Mouse (Mus musculus) stomach, embryonic 15.5 days (tissue): ENCODE data around the gene Asic2. TPM values are rescaled to one million over a fixed set of nuclear protein-coding genes. Genes with fewer than 3 reads are reported as not detected.
A peak's percentile ranks its signal among the peaks of the same experiment; 100 is the strongest.
"Not testable (repeated sequence)": the region's sequence is repeated elsewhere in the genome, so short reads cannot be mapped to it uniquely, and the experiment has no call there.

ENCODE experiments used
- ATAC-seq: fragments of 200-750 bp; cut with Nextera tagmentation; 2 replicates; pipeline ENCODE4 v1.8.0; 2017; ENCODE audit warnings: low read depth, moderate number of reproducible peaks, moderate TSS enrichment; ENCODE audit not compliant: insufficient read depth, low FRiP score
- H3K27ac ChIP-seq: fragments of 300-500 bp; sonication (generic); 2 replicates; pipeline ENCODE4 v1.5.1; 2015; ENCODE audit warnings: mild to moderate bottlenecking, inconsistent platforms
- H3K27me3 ChIP-seq: fragments of 300-500 bp; sonication (generic); replicated peaks from 2 replicates; pipeline ENCODE4 v1.6.1; 2015; ENCODE audit warnings: inconsistent platforms
- H3K36me3 ChIP-seq: fragments of 300-500 bp; sonication (generic); 2 replicates; pipeline ENCODE4 v1.6.1; 2015; ENCODE audit warnings: inconsistent platforms
- H3K4me1 ChIP-seq: fragments of 300-500 bp; sonication (generic); 2 replicates; pipeline ENCODE4 v1.6.1; 2015; ENCODE audit warnings: inconsistent platforms
- H3K4me2 ChIP-seq: fragments of 300-500 bp; sonication (generic); 2 replicates; pipeline ENCODE4 v1.6.1; 2015; ENCODE audit warnings: mild to moderate bottlenecking, inconsistent platforms
- H3K4me3 ChIP-seq: fragments of 300-500 bp; sonication (generic); replicated peaks from 2 replicates; pipeline ENCODE4 v1.5.1; 2015; ENCODE audit warnings: inconsistent platforms
- H3K9ac ChIP-seq: fragments of 300-500 bp; sonication (generic); 2 replicates; pipeline ENCODE4 v1.6.1; 2015; ENCODE audit warnings: inconsistent platforms
- H3K9me3 ChIP-seq: fragments of 300-500 bp; sonication (generic); 2 replicates; pipeline ENCODE4 v1.6.1; 2016; ENCODE audit warnings: inconsistent platforms
- WGBS: fragments of 180-500 bp; shearing (Covaris S2); methylation state at CpG from one replicate; pipeline ENCODE4 v1.1.7; 2015; 5-methylcytosine and 5-hydroxymethylcytosine counted together
- polyA plus RNA-seq: library from polyadenylated mRNA; unstranded; fragments of >200 nt; fragmentation: Nextera tagmentation; extraction: Ambion mirVana; gene quantifications from 2 replicates; pipeline ENCODE4 v1.2.1, GENCODE M21; 2015

Gene Asic2
- polyA plus RNA-seq, 1 experiment from 2014 or later = 0.65 TPM

DNA sequence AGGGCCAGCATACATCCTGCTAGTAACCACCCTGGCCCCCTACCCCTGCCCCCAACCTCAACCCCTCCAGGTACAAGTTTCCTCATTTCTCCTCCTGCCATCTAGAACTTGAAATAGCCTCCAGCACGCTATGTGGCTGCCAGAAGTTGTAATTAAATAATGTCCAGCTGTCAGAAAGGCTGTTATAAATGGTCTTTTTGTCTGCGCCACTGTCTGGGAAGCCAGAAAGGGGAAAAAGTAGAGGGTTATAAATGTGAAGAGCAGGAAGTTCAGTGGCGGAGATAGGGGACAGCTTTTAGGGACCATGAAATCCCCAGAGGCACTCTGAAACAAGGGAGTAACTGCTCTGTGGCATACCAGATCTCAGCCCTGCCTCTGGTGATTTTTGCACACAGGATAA, 678.2 kb downstream of the Asic2 start:
- 29% methylated on average over 3 of the region's 3 CpGs for WGBS
- H3K9ac ChIP-seq = no peak overlapping the region

DNA sequence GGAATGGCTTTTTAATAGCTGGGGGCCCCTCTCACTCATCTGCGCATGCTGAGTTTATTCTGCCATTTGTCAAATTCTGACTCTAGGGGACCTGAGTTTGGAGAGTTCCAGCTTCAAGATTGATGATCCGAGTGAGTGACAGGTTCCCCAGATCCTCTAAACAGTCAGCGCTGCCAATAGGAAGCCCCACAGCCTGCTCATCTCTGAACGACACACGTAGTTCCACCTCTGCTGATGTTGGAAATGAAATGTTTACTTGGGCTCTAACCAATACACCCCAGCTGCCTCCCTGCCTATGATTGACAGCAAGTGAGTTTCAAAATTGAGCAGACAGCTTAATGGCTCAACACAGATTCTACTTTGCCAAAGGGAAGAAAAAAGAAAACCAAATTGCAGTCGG, 685.1 kb downstream of the Asic2 start:
- Histone ChIP-seq H3K36me3 (no peaks in the 10 kb centered on the region), H3K9me3 (no peaks in the 10 kb centered on the region), H3K4me3 (no peak overlapping the region), H3K4me1 (no peaks in the 10 kb centered on the region), H3K27me3 (no peaks in the 10 kb centered on the region; the same call in 1 of the 2 replicates), H3K27ac (no peak overlapping the region), H3K9ac (no peak overlapping the region), H3K4me2 (no peak overlapping the region)
- WGBS = 24% methylated on average over 6 of the region's 6 CpGs
- ATAC-seq = no peak

More for the DNA sequence above, 678.2 kb downstream of the Asic2 start:
- Histone ChIP-seq H3K4me1 (no peaks in the 10 kb centered on the region), H3K4me2 (no peak overlapping the region), H3K4me3 (no peak overlapping the region), H3K9me3 (no peaks in the 10 kb centered on the region), H3K27me3 (no peaks in the 10 kb centered on the region), H3K36me3 (no peaks in the 10 kb centered on the region), H3K27ac (no peak overlapping the region)
- no peak for ATAC-seq

DNA sequence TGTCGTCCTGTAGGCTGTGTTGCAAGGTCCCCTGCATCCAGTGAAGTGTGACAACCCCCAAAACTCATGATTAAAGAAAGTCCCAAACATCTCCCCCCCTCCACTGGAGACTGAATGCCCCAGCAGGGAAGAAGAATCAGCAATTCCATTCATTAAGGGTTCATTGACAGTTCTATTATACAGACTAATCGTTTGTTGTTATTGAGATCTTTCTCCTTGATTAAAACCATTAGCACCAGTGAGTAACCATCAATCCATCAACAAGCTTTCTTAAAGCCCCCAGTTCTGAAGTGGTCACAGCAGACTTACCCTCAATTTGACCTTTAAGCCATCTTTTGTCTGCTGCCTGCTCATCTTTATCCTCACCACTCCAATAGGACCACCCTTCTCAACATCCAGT, 688.2 kb downstream of the Asic2 start:
- no peaks in the 10 kb centered on the region; the same call in 1 of the 2 replicates for H3K27me3 ChIP-seq
- H3K4me1 ChIP-seq = no peaks in the 10 kb centered on the region
- no peaks in the 10 kb centered on the region for H3K36me3 ChIP-seq
- H3K9ac ChIP-seq = no peak overlapping the region
- no peak overlapping the region for H3K4me2 ChIP-seq
- no peak overlapping the region for H3K27ac ChIP-seq
- no peaks in the 10 kb centered on the region for H3K9me3 ChIP-seq
- 17% methylated on average over 2 of the region's 2 CpGs for WGBS
- no peak for ATAC-seq
- H3K4me3 ChIP-seq = no peak overlapping the region

DNA sequence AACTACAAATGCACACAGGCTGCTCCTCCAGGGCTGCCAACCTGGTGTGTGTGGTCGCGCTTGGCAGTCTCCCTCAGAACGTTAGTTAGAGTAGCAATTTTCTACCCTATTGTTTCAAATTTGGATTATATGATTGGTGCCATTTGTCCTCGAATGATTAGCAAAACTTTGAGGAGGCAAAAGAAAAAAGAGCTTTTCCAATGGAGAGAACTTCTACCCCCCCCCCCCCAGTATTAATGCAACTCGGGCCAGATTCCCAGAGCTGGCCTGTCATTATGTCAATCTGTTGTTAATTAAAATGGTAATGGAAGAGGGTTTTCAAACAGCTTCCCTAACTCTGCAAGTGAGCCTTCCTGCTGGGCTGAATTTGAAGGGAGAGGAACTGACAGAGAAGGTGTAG, 690.9 kb downstream of the Asic2 start:
- no peak overlapping the region for H3K9ac ChIP-seq
- H3K36me3 ChIP-seq = no peaks in the 10 kb centered on the region
- no peaks in the 10 kb centered on the region for H3K9me3 ChIP-seq
- H3K27ac ChIP-seq = no peak overlapping the region
- no peak overlapping the region for H3K4me2 ChIP-seq
- H3K4me3 ChIP-seq = no peak overlapping the region
- 62% methylated on average over 5 of the region's 5 CpGs for WGBS
- no peaks in the 10 kb centered on the region; the same call in 1 of the 2 replicates for H3K27me3 ChIP-seq
- no peak for ATAC-seq
- H3K4me1 ChIP-seq = no peaks in the 10 kb centered on the region

DNA sequence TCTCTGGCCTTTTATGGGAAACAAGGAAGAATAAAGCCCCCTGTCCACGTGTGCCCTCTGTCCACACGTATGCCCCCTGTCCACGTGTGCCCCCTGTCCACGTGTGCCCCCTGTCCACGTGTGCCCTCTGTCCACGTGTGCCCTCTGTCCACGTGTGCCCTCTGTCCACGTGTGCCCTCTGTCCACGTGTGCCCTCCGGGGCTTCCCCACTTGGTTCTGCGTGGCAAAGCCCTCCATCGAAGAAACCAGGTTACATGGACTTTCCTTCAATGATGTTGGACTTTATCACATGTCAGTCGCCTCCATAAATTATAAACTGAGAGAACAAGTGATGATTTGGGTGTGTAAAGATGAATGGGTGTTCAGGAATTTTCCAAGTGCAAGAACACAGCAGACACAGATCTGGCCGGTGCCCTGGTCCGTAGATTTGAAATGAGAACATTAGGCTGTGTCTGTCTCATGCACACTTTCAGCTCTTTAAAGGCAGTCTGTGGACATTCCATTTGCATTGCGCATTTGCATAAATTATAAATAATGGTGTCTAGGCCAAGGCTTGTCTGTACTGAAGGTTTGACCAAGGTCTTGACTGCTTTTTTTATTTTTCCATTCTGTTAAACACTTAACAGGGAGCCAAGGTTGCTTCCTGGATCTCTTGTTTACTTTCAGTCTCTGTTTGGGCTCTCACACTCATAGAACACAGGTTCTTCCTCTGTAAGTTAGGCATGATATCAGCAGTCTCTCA, 695.4 kb downstream of the Asic2 start:
- Histone ChIP-seq H3K27me3 (no peaks in the 10 kb centered on the region), H3K27ac (no peak overlapping the region), H3K9ac (no peak overlapping the region), H3K36me3 (no peaks in the 10 kb centered on the region), H3K4me1 (no peaks in the 10 kb centered on the region), H3K4me2 (no peak overlapping the region), H3K4me3 (no peak overlapping the region), H3K9me3 (no peaks in the 10 kb centered on the region)
- WGBS = 83% methylated on average over 16 of the region's 16 CpGs
- ATAC-seq = no peak

DNA sequence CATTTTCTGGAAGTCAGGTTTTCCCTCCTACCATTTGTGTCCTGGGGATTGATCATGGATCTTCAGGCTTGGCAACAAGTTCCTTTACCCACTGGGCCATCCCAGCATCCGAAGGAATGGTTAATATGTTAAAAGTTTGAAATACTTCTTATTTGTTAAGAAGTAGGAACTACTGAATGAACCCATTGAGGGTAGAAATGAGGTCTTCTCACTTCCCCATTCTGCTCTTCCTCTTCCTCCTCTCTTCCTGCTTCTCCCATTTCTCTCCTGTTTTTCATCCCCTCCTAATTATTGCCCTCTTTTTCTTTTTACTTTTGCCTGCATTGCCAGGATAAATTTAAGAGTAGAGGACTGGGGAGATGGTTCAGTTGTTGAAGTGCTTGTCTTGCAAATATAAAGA, 696.8 kb downstream of the Asic2 start:
- Histone ChIP-seq H3K4me3 (no peak overlapping the region), H3K4me1 (no peaks in the 10 kb centered on the region), H3K36me3 (no peaks in the 10 kb centered on the region), H3K9me3 (peaks cover 3% of the 10 kb centered on the region; the same call in 1 of the 2 replicates), H3K9ac (no peak overlapping the region), H3K27ac (no peak overlapping the region), H3K27me3 (no peaks in the 10 kb centered on the region), H3K4me2 (no peak overlapping the region)
- ATAC-seq = no peak
- WGBS = 78% methylated on average over 1 of the region's 1 CpGs

DNA sequence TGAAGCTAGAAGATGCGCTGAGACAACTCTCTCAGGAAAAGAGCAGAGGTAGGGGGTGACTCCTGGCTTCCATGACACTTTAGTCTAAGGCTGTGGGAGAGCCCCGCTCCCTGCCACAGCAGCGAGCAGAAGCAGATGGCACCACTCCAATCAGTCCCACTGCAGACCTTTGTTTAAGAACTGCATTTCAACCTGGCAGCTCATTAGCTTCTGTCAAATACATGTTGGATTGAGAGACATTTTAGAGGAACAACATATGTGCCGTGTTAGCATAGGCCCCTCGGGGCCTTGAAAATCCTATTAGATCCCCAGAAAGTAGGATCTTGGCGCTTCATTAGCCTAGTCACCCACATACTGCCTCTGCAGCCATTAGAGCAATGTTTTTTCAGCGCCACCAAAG, 697.7 kb downstream of the Asic2 start:
- WGBS = 56% methylated on average over 7 of the region's 7 CpGs
- Histone ChIP-seq H3K4me1 (no peaks in the 10 kb centered on the region), H3K9ac (no peak overlapping the region), H3K9me3 (peaks cover 3% of the 10 kb centered on the region; the same call in 1 of the 2 replicates), H3K36me3 (no peaks in the 10 kb centered on the region), H3K27ac (no peak overlapping the region), H3K27me3 (no peaks in the 10 kb centered on the region), H3K4me3 (no peak overlapping the region), H3K4me2 (no peak overlapping the region)
- no peak for ATAC-seq

DNA sequence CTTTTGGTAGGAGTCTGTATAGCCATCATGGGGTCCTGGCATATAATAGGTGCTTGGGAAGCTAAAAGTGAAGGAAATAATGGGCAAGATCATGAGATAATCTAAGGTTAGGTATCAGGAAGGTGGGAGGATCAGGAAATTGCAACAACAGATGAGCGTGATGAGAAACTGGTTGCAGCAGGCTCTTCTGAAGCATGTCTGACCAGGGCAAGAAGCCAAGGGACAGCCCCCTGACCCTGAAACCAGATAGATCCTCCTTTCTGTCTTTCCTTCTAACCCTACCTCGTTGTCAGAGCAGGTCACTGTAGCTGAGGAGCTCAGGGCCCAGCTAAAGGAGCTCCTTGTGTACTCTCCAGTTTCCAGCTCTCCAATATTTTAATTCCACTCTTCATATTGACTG, 704.5 kb downstream of the Asic2 start:
- Histone ChIP-seq H3K4me3 (no peak overlapping the region), H3K4me1 (no peaks in the 10 kb centered on the region), H3K9me3 (peaks cover 3% of the 10 kb centered on the region; the same call in 1 of the 2 replicates), H3K4me2 (no peak overlapping the region), H3K36me3 (no peaks in the 10 kb centered on the region), H3K27me3 (no peaks in the 10 kb centered on the region), H3K9ac (no peak overlapping the region), H3K27ac (no peak overlapping the region)
- 58% methylated on average over 2 of the region's 2 CpGs for WGBS
- ATAC-seq = no peak

DNA sequence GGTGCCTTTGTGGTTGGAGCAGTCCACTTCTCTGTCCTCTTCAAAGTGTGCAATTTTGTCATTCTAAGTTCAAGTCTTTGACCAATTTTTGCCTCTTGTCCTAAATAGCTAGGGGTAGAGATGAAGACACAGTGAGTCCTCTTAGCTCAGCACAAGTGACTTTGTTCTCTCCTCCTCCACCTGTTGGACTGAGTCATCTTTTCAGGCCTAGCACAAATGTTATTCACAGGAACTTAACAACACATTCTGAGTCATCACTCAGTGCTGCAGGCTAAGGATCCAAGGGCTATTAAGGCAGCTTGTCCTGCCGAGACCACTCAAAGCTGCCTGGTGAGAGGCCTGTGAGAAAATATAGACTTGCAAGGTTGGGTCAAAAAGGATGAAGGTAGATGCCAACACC, 705.1 kb downstream of the Asic2 start:
- no peak overlapping the region for H3K27ac ChIP-seq
- H3K36me3 ChIP-seq = no peaks in the 10 kb centered on the region
- no peak overlapping the region for H3K4me2 ChIP-seq
- H3K4me3 ChIP-seq = no peak overlapping the region
- whole genome bisulfite sequencing = 68% methylated on average over 1 of the region's 1 CpGs
- no peak overlapping the region for H3K9ac ChIP-seq
- no peaks in the 10 kb centered on the region for H3K27me3 ChIP-seq
- peaks cover 3% of the 10 kb centered on the region; the same call in 1 of the 2 replicates for H3K9me3 ChIP-seq
- H3K4me1 ChIP-seq = no peaks in the 10 kb centered on the region
- no peak for ATAC-seq

DNA sequence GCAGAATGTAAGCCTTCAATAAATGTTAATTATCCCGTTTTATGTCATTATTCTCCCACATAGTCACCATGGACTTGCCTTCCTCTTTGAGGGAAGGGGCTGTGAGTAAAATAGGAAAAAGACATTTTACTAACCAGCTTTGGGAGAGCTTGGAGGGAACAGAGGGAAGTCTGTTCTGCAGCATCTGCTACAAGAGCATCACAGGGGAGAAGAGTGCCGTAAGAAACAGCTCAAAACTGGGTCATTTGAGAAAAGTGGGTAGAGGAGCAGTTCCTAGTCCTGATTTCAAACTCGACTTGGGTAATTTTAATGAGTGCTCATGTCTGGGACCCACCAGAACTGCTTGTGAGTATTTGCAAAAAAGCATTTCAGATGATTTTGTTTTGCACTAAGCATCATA, 707.0 kb downstream of the Asic2 start:
- Histone ChIP-seq H3K27ac (no peak overlapping the region), H3K9ac (no peak overlapping the region), H3K4me2 (no peak overlapping the region), H3K4me3 (no peak overlapping the region), H3K9me3 (no peaks in the 10 kb centered on the region), H3K4me1 (no peaks in the 10 kb centered on the region), H3K27me3 (no peaks in the 10 kb centered on the region), H3K36me3 (no peaks in the 10 kb centered on the region)
- WGBS = 78% methylated on average over 3 of the region's 3 CpGs
- no peak for ATAC-seq

DNA sequence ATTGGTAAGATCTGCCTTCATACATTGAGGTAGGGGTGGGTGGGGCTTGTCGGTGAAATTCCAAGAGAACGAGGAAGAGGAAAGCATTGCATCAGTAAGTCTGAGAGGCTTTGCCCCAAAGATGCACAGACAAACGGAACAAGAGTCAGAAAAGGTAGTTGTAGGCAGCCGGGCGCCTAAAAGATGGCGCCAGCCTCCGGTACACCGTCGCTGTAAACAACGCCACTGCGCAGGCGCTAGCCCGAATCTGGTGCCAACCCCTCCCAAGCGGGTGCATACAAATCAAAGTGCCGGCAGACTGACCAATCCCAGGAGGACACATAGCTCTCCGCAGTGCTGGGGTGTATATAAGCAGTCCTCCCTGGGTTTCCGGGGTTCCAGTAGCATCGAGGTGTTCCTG, 727.1 kb downstream of the Asic2 start:
- not testable (repeated sequence) for ATAC-seq, H3K27ac ChIP-seq, H3K4me3 ChIP-seq, H3K27me3 ChIP-seq, H3K4me1 ChIP-seq, H3K36me3 ChIP-seq, H3K9me3 ChIP-seq, H3K9ac ChIP-seq, H3K4me2 ChIP-seq
- WGBS = 95% methylated on average over 18 of the region's 18 CpGs

DNA sequence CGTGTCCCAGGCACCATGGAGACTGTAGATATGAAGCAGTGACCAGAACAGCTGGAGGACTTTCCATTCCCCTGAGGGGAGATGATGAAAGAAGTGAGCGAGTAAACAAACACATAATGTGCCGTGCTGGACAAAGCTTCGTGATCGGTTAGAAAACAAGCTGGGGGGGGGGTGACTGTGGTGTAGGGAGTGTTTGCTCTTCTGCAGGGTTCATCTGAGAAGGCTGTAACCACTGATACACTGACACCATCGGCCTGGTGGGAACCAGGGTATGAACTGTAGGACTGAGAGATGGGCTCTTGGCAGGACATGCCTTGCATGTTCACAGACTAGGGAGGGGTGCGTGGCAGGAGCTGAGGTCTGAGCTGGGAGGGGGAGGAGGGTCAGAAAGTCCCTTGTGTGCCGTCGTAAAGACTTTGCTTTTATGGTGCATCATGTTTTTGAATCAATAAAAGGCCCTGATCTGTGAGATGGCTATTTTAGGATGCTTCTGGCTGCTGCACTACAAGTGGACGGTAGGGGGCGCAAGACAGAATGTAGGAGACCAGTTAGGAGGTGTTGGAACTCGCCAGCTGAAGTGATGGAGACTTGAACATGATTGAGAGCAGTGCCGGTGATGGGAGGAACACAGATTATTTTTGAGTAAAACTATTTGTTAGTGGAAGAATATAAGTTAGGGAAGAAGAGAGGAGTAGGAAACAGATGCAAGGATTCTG, 728.1 kb downstream of the Asic2 start:
- Histone ChIP-seq H3K4me3 (no peak overlapping the region), H3K9me3 (no peaks in the 10 kb centered on the region), H3K4me2 (no peak overlapping the region), H3K36me3 (no peaks in the 10 kb centered on the region), H3K27ac (no peak overlapping the region), H3K27me3 (no peaks in the 10 kb centered on the region), H3K9ac (no peak overlapping the region), H3K4me1 (no peaks in the 10 kb centered on the region)
- ATAC-seq = peak; percentile 50; the same call in 1 of the 2 replicates
- 42% methylated on average over 13 of the region's 13 CpGs for WGBS
